Mouse (Mus musculus) liver, embryonic 14.5 days (tissue): ENCODE results near the gene Med16.

ENCODE experiments used
- CTCF ChIP-seq: IDR thresholded peaks from 2 replicates; pipeline ENCODE4 v1.5.1; 2016; ENCODE audit warnings: antibody characterized with exemption, low read depth, control low read depth
- EP300 ChIP-seq: IDR thresholded peaks from 2 replicates; pipeline ENCODE4 v1.6.1; 2016; ENCODE audit warnings: antibody characterized with exemption, low read depth

DNA sequence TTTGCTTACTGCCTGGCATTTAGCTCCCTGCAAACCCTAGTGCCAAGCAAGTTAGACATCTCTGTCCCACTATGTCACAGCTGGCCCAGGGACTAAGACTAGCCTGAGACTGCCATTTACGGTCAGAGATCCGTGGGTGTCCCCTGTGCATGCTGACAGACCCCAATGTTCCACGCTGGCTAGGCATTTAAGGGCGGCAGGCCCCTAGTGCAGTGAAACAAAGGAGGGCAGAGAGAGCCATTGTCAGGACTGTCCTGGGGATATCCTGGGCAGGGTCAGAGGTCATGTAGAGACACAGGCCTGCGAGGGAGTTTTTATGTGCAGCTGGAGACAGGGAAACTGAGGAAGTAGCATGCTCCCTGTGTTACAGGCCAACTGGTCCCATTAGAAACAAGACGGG, 25.1 kb upstream of the Med16 start:
- no peak for TF ChIP-seq CTCF
- no peak for TF ChIP-seq EP300
